Mouse (Mus musculus) E14TG2a.4 (cell line): ENCODE data around the gene Ext2.
A peak's percentile ranks its signal among the peaks of the same experiment; 100 is the strongest.

Source experiments
- H3K27me3 ChIP-seq: 2 replicates; pipeline ENCODE4 v1.6.1; 2014; ENCODE audit warnings: low read length, control low read depth; ENCODE audit not compliant: insufficient read depth
- H3K36me3 ChIP-seq: 2 replicates; pipeline ENCODE4 v1.6.1; 2014; ENCODE audit warnings: low read length, control low read depth; ENCODE audit not compliant: insufficient read depth
- H3K4me1 ChIP-seq: replicated peaks from 2 replicates; pipeline ENCODE4 v1.6.1; 2014; ENCODE audit warnings: low read depth, low read length, control low read depth
- H3K4me3 ChIP-seq: replicated peaks from 2 replicates; pipeline ENCODE4 v1.5.1; 2014; ENCODE audit warnings: mild to moderate bottlenecking, low read length
- H3K9me3 ChIP-seq: 2 replicates; pipeline ENCODE4 v1.6.1; 2014; ENCODE audit warnings: low read length, control low read depth
- CTCF ChIP-seq: conservative IDR thresholded peaks from 2 replicates; pipeline ENCODE4 v1.5.1; 2014; ENCODE audit warnings: low read length
- NANOG ChIP-seq: IDR thresholded peaks from 2 replicates; pipeline ENCODE4 v1.6.1; 2014; ENCODE audit warnings: borderline replicate concordance, low read length, mixed read lengths
- POU5F1 ChIP-seq: IDR thresholded peaks from 2 replicates; pipeline ENCODE4 v1.6.1; 2014; ENCODE audit warnings: low read length, borderline replicate concordance

The Ext2 gene

DNA sequence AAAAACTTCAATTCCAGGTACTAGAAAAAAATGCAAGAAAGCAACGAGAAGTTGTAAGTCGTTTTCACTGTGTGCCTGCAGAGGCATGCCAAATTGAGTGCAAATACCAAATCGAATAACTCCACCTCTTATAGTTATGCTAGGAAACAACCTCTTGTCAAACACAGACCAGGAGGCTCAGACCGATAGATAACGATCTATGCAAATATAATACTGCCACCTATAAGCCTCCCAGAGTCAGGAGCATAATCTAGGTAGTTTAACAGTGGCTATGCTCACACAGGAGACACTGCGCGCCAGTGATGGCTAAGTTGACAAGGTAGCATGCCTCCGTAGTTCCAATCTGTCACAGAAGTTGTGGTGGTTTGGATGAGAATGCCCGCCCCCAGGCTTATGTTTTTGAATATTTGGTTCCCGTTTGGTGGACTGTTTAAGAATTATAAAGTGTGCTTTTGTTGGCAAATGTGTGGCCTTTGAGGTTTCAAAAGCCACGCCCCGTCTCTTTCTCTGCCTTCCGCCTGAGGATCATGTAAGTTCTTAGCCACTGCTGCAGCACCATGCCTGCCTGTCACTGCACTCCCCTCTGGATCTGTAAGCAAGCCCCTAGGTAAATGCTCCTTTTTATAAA, 28.1 kb upstream of the Ext2 start:
- H3K36me3 ChIP-seq = peaks cover 32% of the 10 kb centered on the region
- no peaks in the 10 kb centered on the region; the same call in 1 of the 2 replicates for H3K27me3 ChIP-seq
- TF ChIP-seq NANOG (no peak), POU5F1 (no peak), CTCF (no peak)
- H3K4me3 ChIP-seq = peak overlapping the region; percentile 86
- H3K4me1 ChIP-seq = peaks cover 22% of the 10 kb centered on the region
- no peaks in the 10 kb centered on the region for H3K9me3 ChIP-seq

DNA sequence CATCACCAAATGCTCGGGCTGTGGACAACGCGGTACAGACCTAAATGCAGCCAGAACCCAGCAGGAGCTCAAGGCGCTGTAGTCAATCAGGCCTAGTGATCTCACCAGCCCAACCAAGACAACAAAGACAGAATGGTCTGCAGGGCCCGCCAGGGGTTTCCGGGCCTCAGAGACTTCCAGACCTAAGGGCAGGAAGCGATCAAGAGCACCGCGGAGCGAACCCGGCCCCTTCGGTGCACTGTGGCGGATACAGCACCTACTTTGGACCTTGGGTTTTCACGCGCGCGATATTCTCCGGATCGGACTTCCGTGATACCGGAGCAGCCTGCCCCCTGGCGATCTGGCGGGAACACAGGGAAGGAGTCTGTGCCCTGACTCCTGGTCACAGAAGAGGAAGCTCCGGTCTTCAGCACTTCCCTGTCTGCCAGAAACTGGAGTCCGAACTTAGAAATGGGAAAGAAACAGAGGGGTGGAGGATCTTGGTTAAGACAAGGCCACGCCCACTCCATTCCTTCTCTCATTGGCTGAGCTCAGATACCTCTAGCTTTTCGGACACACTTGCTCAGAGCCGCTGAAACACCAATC, 27.2 kb upstream of the Ext2 start, which contains the start of gene Accs:
Accs (minus strand) TSS at position 439 of the 585 bp plus-strand sequence.
- no peaks in the 10 kb centered on the region for H3K9me3 ChIP-seq
- no peaks in the 10 kb centered on the region; the same call in 1 of the 2 replicates for H3K27me3 ChIP-seq
- TF ChIP-seq CTCF (peak; percentile 13; the same call in 1 of the 2 replicates), POU5F1 (no peak), NANOG (no peak)
- peak within 1 kb of the TSS; percentile 86 for H3K4me3 ChIP-seq
- H3K4me1 ChIP-seq = peaks cover 22% of the 10 kb centered on the region
- H3K36me3 ChIP-seq = peaks cover 24% of the 10 kb centered on the region

DNA sequence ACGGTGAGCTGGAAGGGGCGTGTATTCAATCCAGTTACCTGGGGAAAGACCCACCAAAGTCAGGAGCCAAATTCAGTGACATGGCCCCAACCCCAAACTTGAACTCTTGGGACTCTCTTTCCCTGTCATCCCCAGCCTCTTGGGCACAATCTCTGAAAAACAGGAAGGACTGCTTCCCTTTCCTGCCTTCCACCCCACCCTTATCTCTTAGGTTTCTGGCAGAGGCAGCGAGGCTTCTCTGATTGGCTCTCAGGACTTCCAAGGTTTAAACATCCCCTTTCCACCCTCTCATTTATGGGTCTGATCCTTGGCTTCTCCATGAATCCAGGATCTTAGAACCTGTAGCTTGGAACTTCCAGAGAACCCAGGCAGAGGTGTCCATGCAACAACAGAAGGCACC, 19.0 kb upstream of the Ext2 start:
- TF ChIP-seq NANOG (no peak), POU5F1 (no peak), CTCF (no peak)
- no peak overlapping the region for H3K4me3 ChIP-seq
- no peaks in the 10 kb centered on the region for H3K9me3 ChIP-seq
- H3K4me1 ChIP-seq = peaks cover 15% of the 10 kb centered on the region
- peaks cover 28% of the 10 kb centered on the region for H3K36me3 ChIP-seq
- H3K27me3 ChIP-seq = peaks cover 17% of the 10 kb centered on the region

DNA sequence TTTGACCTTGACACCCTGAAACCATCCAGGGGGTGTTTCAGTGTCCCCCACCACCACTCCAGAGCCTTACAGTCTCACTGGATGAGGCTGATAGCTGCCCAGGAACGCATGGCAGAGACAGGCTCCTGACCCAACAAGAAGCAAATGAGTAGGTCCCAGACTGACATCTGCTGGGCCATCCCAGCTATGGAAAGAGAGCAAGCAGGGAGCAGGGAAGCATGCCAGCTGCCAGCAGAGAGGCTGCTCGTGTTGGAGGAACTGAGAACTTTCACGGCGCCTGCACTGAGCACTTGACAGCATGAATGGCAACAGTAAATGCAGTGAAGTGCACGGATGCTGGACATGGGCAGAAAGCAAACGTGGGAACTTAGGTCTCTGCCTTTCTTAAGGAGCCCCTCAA, 17.7 kb upstream of the Ext2 start:
- Histone ChIP-seq H3K27me3 (peaks cover 26% of the 10 kb centered on the region), H3K36me3 (peaks cover 28% of the 10 kb centered on the region), H3K4me1 (peaks cover 27% of the 10 kb centered on the region), H3K9me3 (no peaks in the 10 kb centered on the region), H3K4me3 (no peak overlapping the region)
- TF ChIP-seq NANOG (no peak), CTCF (no peak), POU5F1 (no peak)

DNA sequence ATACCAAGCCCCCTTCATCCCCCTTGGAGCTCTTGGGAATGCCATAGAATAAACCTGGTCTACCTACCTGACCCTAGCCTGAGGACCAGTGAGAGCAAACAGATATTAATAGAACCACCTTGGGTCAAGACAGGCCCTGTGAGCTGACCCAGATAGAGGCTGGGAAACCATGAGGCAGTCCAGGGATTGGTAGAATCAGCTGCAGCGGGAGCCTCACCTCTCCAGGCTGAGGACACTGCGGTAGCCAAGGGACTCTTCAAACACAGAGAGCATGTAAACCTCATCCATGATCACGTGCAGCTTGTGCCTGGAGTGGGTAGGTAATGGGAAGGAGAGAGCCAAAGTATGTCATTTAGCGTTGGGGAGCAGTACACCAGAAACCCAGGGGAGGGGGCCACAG, 16.6 kb upstream of the Ext2 start:
- TF ChIP-seq POU5F1 (no peak), NANOG (no peak), CTCF (no peak)
- Histone ChIP-seq H3K4me1 (peaks cover 30% of the 10 kb centered on the region), H3K4me3 (no peak overlapping the region), H3K36me3 (peaks cover 26% of the 10 kb centered on the region), H3K27me3 (peaks cover 28% of the 10 kb centered on the region), H3K9me3 (no peaks in the 10 kb centered on the region)

DNA sequence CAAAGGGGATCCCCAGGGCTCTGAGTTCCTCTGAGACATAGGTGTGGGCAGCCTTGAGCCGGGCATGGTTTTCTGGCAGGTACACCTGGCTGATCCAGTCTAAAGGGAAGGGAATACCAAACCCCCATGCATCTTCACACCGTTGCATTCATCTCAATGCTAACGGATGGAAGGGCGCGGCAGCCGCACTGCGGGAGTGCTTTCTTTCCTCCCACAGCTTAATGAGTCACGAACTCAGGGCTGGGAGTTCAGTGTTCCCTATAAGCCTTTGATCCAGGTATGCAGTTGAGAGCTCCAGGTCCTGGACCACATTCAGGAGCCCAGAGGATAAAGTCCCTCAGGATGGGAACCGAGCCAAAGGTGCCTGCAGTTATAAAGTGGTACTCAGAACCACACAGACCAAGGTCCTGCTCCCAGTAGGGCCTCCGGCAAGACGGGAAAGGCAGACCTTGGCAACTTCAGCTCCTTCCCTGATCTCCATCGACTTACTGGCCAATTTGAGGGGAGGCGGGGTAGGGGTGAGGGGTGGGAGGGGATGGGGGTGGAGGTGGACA, 13.9 kb upstream of the Ext2 start:
- H3K4me1 ChIP-seq = peaks cover 23% of the 10 kb centered on the region

DNA sequence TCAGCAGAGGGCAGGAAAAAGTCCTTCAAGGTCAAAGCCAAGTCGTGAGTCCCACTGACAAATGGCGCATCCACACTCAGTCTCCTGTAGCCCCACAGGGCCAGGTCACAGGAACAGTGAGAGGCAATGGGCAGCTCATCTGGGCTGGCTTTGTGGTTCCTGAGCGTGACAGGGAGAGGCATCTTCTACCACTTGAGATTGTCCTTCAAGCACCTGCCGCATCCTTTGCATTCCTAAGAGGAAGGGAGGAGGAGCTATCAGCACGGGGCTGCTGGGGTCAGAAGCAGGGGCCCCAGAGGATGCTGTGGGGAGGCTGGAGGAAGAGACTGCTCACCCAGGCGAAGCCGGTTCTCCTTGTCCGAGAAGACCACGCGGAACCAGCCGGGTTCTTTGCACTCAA, 13.2 kb upstream of the Ext2 start:
- Histone ChIP-seq H3K36me3 (peaks cover 14% of the 10 kb centered on the region; the same call in 1 of the 2 replicates), H3K4me3 (peak overlapping the region; percentile 35; the same call in 1 of the 2 replicates), H3K27me3 (peaks cover 28% of the 10 kb centered on the region), H3K9me3 (peaks cover 7% of the 10 kb centered on the region; the same call in 1 of the 2 replicates), H3K4me1 (peaks cover 23% of the 10 kb centered on the region)
- TF ChIP-seq CTCF = no peak

More for the DNA sequence above, 13.9 kb upstream of the Ext2 start:
- Histone ChIP-seq H3K27me3 (peaks cover 28% of the 10 kb centered on the region), H3K36me3 (peaks cover 18% of the 10 kb centered on the region), H3K4me3 (peak overlapping the region; percentile 35; the same call in 1 of the 2 replicates), H3K9me3 (peaks cover 5% of the 10 kb centered on the region; the same call in 1 of the 2 replicates)
- TF ChIP-seq CTCF (no peak), NANOG (peak; percentile 56)

DNA sequence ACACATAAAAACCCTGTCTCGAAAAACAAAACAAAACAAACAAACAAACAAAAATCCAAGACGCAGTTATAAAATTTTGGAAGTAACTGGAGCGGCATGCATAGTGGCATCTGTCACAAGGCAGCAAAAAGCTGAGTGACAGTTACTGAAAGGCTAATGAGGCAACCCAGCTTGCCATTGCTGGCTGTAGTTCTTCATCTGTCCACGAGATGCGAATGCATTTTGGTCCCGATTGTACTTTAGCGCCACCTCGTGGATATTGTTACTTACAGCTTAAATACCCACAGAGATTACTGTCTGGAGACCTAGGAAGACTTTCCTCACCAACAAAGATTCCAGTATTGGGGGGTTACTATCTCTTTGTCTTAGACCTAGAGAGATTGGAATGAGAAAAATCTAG, 1.2 kb upstream of the Ext2 start:
- TF ChIP-seq POU5F1 (no peak), CTCF (peak; percentile 99)

DNA sequence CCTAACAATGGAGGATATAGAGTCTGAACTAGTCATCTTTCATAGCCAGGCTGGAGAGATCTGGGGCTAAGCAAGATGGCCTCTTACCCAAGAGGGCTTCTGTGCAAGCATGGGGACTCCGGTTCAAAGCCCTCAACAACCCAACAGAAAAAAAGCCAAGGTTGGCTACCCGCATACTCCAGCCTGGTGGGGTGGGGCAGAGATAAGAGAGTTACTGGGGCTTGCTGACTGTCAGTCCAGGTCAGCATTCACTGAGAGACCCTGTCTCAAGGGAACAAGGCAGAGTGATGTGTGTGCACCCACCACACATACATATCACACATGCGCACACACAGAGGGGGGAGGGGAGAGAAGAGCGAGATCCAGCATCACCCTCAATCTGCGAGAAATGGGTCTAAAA, 4.6 kb downstream of the Ext2 start:
- Histone ChIP-seq H3K36me3 (peaks cover 9% of the 10 kb centered on the region), H3K4me1 (peaks cover 43% of the 10 kb centered on the region)
- no peak for TF ChIP-seq POU5F1
- TF ChIP-seq NANOG = no peak
- TF ChIP-seq CTCF = no peak

More for the DNA sequence above, 1.2 kb upstream of the Ext2 start:
- no peaks in the 10 kb centered on the region for H3K9me3 ChIP-seq
- H3K36me3 ChIP-seq = peaks cover 9% of the 10 kb centered on the region
- no peak overlapping the region for H3K4me3 ChIP-seq
- H3K4me1 ChIP-seq = peaks cover 31% of the 10 kb centered on the region
- H3K27me3 ChIP-seq = 0 out of 2 replicates have a peak, but pooled peaks cover 6% of the 10 kb centered on the region

More for the DNA sequence above, 4.6 kb downstream of the Ext2 start:
- no peaks in the 10 kb centered on the region for H3K9me3 ChIP-seq
- H3K4me3 ChIP-seq = no peak overlapping the region
- 0 out of 2 replicates have a peak, but pooled peaks cover 6% of the 10 kb centered on the region for H3K27me3 ChIP-seq
